Mouse (Mus musculus) CH12F3 (cell line): ENCODE data around the gene Prkcq.

Source experiments
- in situ Hi-C: fragments of 300-500 bp; cut with MboI; formaldehyde crosslinking; loops from 2 replicates; pipeline ENCODE4 v1.14.3; 2020; ENCODE audit warnings: low sequenced_read_pairs

Gene Prkcq

GRCm38 (mm10) chr2:11216847-11217246 is 44.9 kb downstream of the Prkcq start:
- in situ Hi-C loops, result no loop called here

- in situ Hi-C loops, result no loop called here
These were observed 46.2 kb downstream of the Prkcq start for GRCm38 (mm10) chr2:11218122-11218521.

- in situ Hi-C loops, result no loop called here
These were observed 47.4 kb downstream of the Prkcq start for GRCm38 (mm10) chr2:11219262-11219661.

- in situ Hi-C loops, result no loop called here
These were observed 53.0 kb downstream of the Prkcq start for GRCm38 (mm10) chr2:11224808-11225484.

- in situ Hi-C loops, result no loop called here
These were observed 53.6 kb downstream of the Prkcq start for GRCm38 (mm10) chr2:11225485-11225876.

- in situ Hi-C loops, result no loop called here
These were observed 54.6 kb downstream of the Prkcq start for GRCm38 (mm10) chr2:11226555-11226954.

- in situ Hi-C loops, result no loop called here
These were observed 57.2 kb downstream of the Prkcq start for GRCm38 (mm10) chr2:11229126-11229525.

GRCm38 (mm10) chr2:11231118-11231517 is 59.2 kb downstream of the Prkcq start:
- in situ Hi-C loops, result no loop called here

- in situ Hi-C loops, result no loop called here
These were observed 60.1 kb downstream of the Prkcq start for GRCm38 (mm10) chr2:11231988-11232387.

GRCm38 (mm10) chr2:11238254-11238653 is 66.3 kb downstream of the Prkcq start:
- in situ Hi-C loops, result no loop called here

GRCm38 (mm10) chr2:11239523-11239922 is 67.6 kb downstream of the Prkcq start:
- in situ Hi-C loops, result no loop called here

GRCm38 (mm10) chr2:11245926-11246325 is 74.0 kb downstream of the Prkcq start:
- in situ Hi-C loops, result no loop called here

- in situ Hi-C loops, result no loop called here
These were observed 82.0 kb downstream of the Prkcq start for GRCm38 (mm10) chr2:11253945-11254344.

GRCm38 (mm10) chr2:11254446-11254845 is 82.5 kb downstream of the Prkcq start:
- in situ Hi-C loops, result no loop called here

GRCm38 (mm10) chr2:11257260-11257850 is 85.4 kb downstream of the Prkcq start:
- in situ Hi-C loops, result no loop called here

GRCm38 (mm10) chr2:11258181-11258580 is 86.3 kb downstream of the Prkcq start:
- in situ Hi-C loops, result no loop called here

- in situ Hi-C loops, result no loop called here
These were observed 87.5 kb downstream of the Prkcq start for GRCm38 (mm10) chr2:11259361-11259760.

GRCm38 (mm10) chr2:11264836-11265235 is 92.9 kb downstream of the Prkcq start:
- in situ Hi-C loops, result no loop called here

GRCm38 (mm10) chr2:11265455-11265854 is 93.5 kb downstream of the Prkcq start:
- in situ Hi-C loops, result no loop called here

GRCm38 (mm10) chr2:11266294-11266693 is 94.4 kb downstream of the Prkcq start:
- in situ Hi-C loops, result no loop called here

- in situ Hi-C loops, result loop anchor here (25.0 kb wide), 1 partner anchor 167 kb away; no protein-coding TSS in a partner anchor
These were observed 107.1 kb downstream of the Prkcq start for GRCm38 (mm10) chr2:11278965-11279364.

GRCm38 (mm10) chr2:11280247-11280646 is 108.3 kb downstream of the Prkcq start:
- in situ Hi-C loops, result loop anchor here (25.0 kb wide), 1 partner anchor 168 kb away; no protein-coding TSS in a partner anchor
